Mouse (Mus musculus): ENCODE results near the gene Zfp36l2.
A peak's percentile ranks its signal among the peaks of the same experiment; 100 is the strongest.
"Not testable (repeated sequence)": the region's sequence is repeated elsewhere in the genome, so short reads cannot be mapped to it uniquely, and the experiment has no call there.

Zfp36l2 gene

DNA sequence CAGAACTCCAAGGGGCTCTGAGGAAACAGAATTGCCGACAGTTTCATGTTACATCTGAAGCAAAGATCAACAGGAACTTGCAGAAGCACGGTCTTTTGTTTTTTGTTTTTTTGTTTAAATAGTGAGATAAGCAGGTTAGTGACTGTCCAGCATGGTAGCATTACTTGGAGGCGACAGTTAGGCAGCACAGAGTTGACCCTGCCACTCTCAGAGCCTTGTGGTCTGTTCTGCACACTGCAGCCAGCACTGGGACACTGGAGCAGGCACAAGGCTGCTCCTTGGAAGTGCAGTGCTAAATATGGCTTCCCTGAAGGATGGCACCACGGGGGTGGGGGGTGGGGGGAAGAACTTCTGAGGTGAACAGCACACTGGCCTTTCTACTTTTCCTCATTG is 7.3 kb upstream of the Zfp36l2 start:
- DNase-seq (ENCODE audit: extremely low spot score): no peak

DNA sequence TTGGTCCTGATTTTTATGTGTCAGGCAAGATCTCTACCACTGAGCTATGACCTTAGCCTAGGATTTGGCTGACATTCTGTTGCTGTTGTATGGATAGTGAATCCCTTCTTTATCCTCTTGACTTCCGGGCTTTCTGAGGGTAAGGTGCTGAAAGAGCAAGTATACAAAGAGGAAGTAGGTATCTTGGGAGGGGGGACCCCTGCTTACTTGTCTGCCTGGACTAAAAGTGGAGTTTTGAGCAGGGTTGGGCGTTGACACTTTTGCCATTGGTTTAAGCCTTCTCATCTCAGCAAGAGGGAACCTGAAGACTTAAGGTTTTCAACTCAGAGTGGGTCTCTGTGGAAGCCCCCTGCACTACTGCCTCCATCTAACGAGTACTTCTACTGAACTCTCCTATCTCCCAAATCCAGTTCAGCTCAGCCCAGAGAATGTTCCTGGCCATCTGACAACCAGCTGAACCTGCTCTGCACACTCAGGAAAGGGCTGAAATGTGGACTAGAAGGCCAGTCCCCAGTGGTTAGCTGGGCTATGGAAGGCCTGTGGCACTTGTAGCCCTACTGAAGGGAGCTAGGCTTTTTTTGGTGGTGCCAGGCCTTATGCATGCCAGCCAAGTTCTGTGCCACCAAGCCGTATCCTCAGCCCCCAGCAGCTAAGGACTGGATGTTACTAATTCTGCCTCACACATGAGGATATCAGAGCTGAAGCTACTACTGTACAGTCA is 6.7 kb upstream of the Zfp36l2 start:
- no peak for DNase-seq (ENCODE audit: extremely low spot score)

DNA sequence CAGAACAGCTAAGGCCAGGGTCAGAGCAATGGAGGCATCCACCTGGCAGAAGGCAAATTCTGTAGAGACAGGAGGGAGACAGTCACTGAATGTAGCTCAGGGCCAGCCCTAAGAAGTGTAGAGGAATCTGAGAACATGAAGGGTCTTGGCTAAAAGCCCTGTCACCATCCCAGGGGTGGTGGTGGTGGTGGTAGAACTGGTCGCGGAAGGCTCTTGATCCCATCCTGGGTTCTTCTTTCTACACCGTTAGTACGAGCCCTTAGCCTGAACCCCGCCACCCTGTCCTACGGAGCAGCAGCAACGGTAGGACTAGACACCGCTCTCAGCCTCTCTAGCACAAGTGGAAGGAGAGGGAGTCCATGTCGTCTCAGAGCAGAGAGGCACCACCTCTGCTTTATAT is 5.7 kb upstream of the Zfp36l2 start:
- no peak for DNase-seq (ENCODE audit: extremely low spot score)

DNA sequence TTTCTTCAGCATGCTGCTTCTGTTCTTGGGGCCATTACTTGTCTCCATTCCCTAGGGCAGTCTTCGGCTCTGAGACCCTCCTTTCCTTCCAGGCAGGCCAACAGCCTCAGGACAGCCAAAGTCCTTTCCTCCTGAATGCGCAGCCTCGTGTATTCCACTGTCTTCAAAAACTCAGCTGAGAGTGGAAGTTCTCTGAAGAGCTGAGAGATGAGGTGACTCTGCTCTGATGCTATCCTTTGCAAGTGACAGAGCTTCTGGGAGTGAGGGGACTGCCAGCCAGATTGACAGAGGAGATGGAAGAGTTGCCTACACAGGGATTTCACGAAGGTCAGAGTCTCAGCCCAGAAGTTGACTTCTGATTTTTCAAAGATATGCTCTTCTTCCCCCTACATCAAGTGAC is 4.2 kb upstream of the Zfp36l2 start:
- no peak for DNase-seq (ENCODE audit: extremely low spot score)

DNA sequence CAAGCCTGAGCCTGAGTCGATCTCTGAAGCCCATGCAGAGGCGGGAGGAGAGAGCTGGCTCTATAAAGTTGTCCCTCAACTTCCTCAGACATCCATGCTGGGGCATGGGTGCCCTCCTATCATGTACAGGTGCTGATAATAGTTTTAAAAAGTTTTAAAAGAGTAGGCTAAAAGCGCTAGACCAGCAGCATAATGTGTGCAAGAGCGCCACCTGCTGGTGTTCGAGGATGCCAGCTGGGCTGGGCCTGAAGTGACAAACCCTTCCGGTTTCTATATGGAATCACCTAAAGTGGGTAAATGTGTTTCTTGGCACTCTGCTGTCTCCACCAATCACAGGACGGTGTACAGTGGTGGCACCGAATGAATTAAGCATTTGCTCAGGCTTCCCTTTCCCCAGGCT is 3.1 kb upstream of the Zfp36l2 start:
- peak; percentile 72 for DNase-seq (ENCODE audit: extremely low spot score)

DNA sequence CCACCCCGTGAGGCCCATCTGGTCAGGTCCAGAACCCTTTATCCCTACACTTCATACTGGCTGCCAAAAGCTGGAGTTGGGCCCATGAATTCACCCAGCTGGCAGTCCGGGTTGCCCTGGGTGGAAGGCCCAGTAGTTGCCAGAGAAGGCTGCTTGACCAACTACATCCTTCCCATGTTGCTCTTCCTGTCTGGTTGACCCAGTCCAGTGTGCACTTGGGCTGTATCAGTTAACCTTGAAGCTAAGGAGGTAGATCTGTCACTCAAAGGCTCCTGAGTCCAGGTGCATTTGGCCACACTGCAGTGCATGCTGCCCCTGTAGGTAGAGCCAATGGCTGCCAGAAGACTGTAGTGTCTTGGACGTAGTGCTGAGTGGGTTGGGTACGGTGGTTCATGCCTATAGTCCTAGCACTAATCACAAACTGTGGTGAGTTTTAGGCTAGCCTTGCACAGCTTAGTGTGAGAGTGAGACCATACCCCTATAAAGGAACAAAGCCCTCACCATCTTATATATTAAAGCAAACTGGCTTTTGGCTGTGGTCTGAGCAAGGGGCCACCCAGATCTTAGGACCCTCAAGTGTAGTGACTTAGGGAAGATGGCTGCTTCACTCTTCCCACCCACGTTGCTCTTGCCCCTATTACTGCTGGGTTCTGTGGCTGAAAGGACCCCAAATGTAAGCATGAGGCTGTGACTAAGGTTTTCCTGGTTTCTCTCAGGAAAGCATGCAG is 1.5 kb upstream of the Zfp36l2 start:
- DNase-seq (ENCODE audit: extremely low spot score): no peak

DNA sequence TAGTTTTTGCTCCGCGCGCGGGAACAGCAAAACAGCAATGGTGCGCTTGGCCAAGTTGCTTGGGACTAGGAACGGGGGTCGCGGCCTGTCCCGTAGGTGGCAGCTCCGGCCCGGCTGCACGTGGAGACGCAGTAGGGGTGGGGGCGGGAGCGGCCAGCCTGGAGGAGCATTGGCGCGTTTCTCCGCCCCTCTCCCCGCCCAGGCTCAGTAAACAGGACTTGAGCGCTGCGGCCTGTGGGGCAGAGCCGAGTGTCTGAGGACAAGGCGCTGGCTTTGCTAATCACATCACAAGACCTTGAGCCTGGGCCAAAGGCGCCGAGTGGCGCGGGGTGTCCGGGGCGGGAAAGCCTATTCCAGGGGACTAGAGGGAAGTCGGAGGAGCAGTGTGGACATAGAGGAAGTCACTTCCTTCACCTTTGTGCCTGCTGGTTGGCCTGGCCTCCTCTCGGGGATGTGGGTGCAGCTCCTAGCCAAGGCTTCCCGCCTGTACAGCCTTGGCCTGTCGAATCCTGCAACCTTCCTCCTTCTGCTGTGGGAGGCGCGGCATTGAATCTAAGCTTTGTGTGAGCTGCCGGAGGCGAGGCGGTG is 721 bp upstream of the Zfp36l2 start:
- DNase-seq (ENCODE audit: extremely low spot score): peak; percentile 91

DNA sequence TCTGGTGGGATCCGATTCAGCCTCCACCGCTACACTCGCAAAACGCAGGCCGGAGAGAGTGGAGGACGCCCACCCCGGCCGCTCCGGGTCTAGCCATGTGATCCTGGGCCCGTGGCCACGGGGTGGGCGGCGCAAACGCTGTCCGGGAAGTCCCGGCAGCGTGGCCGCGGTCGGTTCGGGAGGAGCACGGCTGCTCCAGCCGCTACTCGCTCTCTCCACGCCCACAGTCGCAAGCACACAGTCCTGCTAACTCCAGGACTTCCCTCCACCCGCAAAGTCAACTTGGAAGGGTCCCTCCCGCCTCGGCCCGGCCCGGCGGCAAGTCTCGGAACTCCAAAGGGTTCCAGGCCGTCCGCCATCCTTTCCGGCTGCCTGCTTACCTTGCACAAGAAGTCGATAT is 483 bp downstream of the Zfp36l2 start:
- not testable (repeated sequence) for DNase-seq (ENCODE audit: extremely low spot score)

DNA sequence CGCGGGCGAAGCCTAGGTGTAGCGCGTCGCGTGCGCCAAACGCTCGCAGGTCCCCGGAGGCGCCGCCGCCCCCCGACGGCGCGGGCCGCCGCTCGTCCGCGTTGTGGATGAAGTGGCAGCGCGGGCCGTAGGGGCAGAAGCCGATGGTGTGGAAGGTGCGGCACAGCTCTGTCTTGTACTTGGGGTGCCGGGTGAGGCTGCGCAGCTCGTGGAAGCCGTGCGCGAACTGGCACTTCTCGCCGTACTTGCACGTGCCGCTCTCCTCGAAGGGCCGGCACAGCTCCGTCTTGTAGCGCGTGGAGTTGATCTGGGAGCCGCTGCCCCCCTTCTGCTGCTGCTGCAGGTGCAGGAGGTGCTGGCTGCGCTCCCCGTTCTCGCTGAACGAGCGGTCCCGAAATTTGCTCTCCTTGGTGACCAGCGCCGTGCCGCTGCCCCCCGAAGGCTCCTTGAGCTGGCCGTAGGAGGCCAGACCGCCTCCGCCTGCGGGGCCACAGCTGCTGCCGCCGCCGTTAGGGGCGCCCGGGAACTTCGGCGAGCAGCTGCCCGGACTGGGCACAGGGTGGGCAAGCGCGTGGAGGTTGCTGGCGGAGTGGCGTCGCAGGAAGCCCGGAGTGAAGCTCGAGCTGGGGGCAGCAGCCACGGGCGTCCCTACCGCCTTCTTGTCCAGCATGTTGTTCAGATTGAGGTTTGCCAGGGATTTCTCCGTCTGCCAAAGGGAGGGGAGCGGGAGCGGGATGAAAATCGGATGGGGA is 1.1 kb downstream of the Zfp36l2 start:
- DNase-seq (ENCODE audit: extremely low spot score): peak; percentile 78

DNA sequence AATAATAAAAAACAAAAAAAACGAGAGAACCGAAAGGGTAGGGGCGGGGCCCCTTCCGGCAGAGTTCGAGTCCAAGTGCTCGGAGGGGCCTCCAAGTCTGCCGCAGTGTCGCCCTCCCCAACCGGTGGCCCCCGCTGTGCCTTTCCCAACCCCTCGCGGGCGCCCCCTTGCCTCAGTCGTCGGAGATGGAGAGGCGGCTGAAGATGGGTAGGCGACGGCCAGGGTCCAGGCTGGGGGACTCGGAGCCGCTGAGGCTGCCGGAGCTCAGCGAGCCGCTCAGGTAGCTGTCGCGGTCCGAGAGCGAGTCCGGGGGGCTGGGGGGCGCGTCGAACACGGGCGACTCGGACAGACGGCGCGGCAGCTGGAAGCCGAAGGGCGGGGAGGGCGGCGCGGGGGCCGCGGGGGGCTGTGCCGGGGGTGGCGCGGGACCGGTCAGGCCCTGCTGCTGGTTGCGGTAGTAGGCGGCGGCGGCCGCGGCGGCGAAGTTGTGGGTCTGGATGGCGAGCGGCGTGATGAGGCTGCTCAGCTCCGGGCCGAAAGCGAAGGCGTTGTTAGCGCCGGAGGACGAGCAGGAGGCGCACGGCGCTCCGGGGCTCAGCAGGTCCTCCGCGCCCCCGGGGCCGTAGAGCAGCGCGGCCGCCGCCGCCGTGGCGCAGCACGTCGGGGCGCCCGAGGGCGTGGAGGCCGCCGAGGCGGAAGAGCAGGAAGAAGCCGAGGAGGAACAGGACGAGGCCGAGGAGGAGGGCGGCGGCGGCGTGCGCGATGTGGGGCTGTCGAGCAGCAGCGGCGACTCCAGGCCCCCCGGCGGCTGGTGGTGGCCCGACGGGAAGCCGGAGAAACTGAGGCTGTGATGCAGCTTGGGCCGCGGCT is 1.9 kb downstream of the Zfp36l2 start:
- DNase-seq (ENCODE audit: extremely low spot score): peak; percentile 76

DNA sequence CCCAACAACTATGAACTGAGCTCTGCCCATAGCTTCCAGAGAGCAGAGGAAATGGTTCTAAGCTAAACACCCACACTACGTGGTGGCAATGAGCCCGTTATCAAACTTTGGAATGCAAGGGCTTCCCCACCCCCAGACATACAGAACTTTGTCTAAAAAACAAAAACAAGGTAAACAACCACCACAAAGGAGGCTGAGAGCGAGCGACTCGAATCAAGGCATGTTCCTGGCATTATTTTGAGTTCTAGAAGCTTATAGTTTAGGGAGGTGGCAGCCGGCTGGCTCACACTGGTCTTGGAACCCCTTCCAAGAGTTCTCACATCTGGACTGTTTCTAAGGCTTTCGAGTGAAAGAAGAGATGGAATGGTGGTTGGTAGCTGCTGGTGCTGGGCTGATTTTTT is 2.7 kb downstream of the Zfp36l2 start:
- DNase-seq (ENCODE audit: extremely low spot score): peak; percentile 38

DNA sequence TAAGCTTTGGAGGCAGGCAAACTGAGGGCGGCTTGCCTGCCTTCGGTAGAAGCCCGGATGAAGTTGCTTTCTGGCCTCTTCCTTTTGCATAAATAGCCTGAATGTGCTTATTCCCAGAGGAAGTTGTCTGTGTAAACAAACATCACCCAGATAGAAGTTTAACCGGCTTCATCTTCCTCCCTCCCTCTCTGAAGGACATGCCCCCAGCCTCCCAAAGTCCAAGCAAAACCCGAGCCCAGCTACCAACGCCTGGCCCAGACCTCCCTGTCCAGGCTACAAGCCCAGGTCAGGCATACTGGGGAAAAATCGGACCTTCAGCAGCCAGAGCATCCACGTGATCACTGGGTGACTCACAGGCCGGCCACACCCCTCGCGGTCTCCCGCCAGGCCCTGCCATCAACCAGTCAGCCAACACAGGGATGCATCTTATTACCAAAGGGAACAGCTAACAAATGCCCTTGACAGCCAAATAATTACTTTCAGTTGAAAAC is 4.4 kb downstream of the Zfp36l2 start:
- DNase-seq (ENCODE audit: extremely low spot score): peak; percentile 87

DNA sequence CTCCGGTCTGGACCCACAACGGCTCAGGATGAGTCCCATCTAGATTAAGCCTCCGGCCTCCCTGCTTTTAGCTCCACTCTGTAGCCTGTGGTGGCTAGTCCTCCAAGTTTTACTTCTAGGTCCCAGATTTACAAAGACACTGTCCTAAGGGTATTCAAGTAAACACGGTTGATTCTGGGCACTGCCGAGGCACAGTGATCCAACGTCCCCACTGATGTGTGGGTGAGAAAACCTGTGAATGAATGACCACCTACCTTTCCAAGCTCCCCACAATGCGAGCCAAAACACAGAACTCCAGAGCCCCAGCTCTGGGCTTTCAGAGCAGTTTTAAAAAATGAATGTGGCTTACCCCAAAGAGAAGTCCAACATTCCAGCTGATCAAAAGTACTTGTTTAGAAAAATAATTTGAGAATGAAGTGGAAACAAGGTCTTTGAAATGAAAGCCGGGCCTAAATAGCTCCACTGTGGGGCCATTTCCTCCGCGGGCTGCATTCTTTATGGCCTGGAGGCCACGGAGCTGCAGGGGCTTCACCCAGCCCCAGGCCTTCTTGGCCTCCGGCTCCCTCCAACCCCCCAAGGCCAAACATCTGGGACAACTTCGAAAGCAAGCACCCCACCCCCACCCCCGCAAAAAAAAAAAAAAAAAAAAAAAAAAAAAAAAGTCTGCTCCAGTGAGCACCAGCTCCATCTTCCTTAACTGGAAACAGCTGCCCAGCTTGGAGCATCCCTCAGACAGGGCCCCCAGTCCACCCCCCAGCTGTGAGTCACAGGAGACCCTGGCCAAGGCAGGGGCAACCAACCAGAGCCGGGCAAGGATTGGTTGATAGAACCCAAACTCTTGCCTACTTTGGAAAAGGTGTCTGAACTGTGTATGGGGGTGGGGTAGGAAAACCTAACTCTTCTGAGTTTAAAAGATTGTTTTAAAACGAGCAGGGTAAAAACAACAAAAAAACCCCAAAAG is 5.2 kb downstream of the Zfp36l2 start:
- peak; percentile 57 for DNase-seq (ENCODE audit: extremely low spot score)

DNA sequence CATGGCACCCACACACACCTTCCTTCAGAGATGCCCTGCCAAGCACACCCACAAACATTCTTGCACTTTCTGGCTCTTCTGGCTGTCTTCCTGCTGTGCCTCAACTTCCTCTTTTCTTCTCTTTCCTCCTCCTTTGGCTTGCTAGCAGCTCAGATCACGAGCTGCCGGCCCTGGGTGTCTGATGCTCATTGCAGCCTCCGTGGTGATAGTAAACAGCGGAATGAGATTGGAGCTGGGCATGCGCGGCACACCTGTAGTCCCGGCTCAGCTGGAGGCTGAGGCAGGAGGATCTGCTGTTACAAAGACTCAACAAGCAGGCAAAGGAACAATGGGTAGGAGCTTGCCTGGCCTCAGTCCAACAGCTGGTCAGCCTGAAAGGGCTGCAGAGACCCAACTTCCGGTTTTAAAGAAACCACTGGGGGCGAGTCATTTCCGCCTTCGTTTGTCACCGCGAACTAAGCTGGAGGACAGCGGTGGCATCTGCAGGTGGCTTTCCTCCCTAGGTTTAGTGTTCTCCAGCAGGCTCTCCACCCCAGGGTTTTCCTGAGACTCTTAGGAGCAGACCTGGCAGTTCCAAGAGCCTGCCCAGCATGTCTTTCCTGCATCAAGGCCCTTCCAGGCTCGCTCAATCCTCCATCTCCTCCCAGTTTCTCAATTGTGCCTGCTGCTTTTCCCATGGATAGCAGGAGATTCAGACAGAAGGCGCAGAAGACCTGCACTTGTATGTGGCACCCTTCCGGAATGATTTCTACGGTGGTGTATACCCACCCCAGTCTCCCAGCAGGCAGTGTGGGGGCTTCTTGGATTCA is 6.0 kb downstream of the Zfp36l2 start:
- no peak for DNase-seq (ENCODE audit: extremely low spot score)

DNA sequence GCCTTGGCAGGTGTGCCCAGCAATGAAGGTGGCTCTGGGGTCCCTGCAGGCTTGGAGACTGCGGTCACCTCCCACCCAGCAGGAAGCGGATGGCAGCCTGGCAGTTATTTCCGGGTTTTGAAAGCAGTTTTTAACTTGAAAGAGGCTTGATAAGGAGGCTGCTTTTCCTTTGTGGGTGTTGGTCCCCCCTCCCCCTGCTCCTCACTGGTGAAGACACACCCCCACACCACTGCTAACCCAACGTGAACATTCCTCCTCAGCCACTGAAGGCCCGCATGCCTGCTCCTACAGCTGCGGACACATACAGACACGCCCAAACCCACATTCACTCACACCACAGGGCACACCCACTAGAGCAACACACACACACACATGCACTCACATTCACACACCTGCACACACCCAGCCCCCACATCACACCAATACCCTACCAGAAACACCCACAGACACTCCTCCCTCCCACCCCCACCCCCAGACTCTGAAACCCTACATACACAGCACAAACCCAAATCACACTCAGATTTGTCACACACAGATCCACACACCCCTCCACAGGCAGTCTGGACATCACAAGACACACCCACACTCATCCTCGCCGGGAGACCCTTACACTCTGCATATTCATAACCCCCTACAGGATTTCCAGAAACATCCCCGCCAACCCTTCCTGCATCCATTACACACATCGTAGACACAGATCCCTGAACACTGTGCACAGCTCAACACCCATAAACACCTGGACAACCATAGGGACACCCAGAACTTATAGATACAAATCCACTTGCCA is 6.8 kb downstream of the Zfp36l2 start:
- no peak for DNase-seq (ENCODE audit: extremely low spot score)

DNA sequence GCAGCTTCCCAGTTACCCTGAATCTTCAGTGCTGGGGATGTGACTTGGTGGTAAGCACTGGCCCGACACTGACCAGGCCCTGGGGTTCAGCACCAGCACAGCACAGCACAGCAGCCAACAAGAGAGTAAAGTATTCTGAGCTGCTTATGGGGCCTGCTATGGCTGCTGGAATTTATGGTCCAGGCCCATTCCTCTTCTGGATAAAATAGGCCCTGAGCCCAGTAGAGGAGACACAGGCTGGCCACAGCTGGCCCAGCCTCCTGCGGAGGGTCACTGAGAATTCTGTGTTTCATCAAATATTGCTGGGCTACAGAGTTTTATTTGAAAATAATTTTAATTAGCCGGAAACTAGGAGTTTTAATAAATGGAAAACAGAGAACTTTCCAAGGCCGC is 7.8 kb downstream of the Zfp36l2 start:
- no peak for DNase-seq (ENCODE audit: extremely low spot score)

DNA sequence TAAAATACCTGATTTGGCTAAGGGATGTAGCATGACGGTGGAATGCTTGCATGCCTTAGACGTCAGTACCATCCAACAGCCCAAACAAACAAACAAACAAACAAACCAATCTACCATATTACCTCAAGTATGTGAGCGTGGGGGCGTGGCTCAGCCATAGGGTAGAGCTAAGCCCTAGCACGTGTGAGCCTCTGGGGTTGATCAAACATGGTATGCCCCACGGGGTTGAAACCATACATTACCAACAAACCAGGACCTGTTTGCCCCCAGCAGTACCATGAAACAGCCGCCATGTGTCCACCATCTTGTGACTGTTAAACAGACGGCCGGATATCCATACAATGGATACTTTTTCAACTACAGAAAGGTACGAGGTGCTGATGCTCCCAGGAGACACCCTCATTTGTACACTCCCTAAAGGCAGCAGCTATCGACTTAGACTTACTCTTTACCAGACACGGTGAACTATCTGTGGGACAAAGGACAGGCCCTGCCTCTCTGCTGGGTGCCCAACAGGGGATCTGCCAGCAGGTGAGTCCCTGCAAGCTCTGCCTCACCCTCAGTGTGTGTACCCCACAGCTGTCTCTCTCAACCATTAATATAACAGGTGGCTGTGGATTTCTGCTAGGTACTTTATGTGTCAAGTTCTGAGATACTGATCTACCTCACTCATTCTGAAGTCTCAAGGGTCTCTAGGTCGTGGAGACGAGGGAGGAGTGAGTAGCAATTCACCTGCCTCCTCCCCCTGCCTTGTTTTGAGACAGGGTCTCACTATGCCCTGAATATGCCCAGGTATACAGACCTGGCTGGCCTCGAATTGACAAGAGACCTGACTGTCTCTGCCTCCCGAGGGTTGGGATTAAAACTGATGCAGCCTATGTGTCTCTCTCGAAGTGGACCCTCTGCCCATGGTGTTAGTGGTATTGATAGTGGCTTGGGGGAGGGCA is 8.4 kb downstream of the Zfp36l2 start:
- DNase-seq (ENCODE audit: extremely low spot score): no peak

All from embryo, embryonic 9.5 days (tissue).